Mouse (Mus musculus): ENCODE measurements at regions not wholly inside any gene's neighbourhood (a gene's known extent, or its start where the extent isn't known, plus 50 kb on each side); places are given as distances from the start of the nearest gene placed in this dataset.

DNA sequence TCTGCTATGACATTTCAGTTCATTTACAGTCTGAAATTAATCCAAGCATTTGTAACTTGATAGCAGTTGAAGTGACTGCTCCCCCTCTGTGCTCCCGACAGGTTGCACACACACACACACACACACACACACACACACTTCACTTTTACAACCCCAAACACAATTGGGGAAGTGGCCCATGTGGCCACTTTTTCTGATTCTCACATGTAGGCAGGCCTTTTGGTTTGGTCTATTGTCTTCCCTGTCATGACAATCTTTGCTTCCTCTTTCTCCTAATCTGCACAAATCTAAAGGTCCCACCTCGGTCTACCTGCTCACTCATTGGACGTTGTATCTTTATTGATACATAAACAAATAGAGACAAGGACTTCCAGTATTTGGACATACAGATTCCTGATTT, 79.6 kb upstream of the Gorab start:
- H3K9ac ChIP-seq: no peak overlapping the region

DNA sequence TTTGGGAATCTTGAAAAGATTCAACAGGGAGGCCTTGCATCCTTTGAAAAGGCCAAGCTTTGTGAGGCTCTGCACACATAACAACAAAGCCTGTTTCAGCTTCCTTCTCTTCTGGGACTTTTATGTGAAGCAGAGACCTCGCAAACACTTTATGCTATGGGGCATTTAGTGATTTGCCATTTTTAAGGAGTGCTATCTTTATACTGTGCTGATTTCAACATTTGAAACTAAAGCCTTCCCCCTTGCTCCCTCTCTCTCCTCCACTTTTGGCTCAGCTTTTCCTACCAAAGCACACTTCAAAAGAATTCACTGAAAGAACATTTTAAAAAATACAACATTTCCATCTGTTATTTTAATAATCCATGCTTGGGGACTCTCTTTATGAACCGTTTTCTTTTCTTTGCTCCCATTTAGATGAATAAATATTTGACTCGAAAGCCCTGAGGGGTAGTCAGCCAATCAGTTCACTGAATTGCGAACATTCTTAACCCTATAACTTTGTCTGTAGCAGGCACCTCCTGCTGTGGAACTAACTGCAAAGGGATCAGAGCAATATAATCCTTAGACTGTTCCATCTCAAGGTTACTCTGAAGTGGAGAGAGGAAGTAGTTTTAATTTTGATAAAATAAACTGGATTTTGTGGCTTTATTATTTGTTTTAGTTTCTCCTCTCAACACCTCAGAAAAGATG, 74.2 kb upstream of the Gorab start:
- ATAC-seq (ENCODE audit: extremely low read depth, insufficient number of reproducible peaks, low FRiP score, low TSS enrichment): no peak
- Histone ChIP-seq H3K9ac (no peak overlapping the region), H3K4me1 (no peaks in the 10 kb centered on the region), H3K27me3 (replicated peaks) (no peaks in the 10 kb centered on the region), H3K4me2 (no peak overlapping the region), H3K27ac (replicated peaks) (no peak overlapping the region), H3K4me3 (no peak overlapping the region), H3K9me3 (no peaks in the 10 kb centered on the region), H3K36me3 (no peaks in the 10 kb centered on the region)
- 66% methylated on average over 4 of the region's 4 CpGs for WGBS

More for the DNA sequence above, 79.6 kb upstream of the Gorab start:
- Histone ChIP-seq H3K27me3 (replicated peaks) (no peaks in the 10 kb centered on the region), H3K4me1 (no peaks in the 10 kb centered on the region), H3K9me3 (no peaks in the 10 kb centered on the region; the same call in 1 of the 2 replicates), H3K36me3 (no peaks in the 10 kb centered on the region), H3K27ac (replicated peaks) (no peak overlapping the region), H3K4me2 (no peak overlapping the region), H3K4me3 (no peak overlapping the region)
- ATAC-seq (ENCODE audit: extremely low read depth, insufficient number of reproducible peaks, low FRiP score, low TSS enrichment): no peak
- WGBS: 66% methylated on average over 3 of the region's 3 CpGs

DNA sequence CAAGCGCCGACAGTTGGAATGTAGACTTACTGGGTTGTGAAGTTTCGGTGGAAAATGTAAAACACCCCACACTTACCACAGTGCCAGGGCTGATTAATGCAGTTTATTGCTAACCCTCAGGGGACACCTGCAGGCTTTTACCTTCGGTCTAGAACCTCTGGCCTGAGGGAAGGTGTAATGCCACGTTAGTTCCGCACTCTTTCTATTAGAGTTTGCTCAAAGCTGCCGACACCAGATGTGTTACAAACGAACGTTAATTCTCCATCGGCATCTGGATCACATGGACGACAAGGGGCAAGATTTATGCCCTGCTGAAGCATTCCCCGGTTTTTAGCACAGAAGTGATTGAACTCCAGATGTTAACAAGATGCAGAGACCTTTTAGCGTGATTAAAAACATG, 57.7 kb upstream of the Gorab start:
- no peaks in the 10 kb centered on the region for H3K27me3 ChIP-seq (replicated peaks)
- WGBS: 82% methylated on average over 13 of the region's 13 CpGs
- no peak for ATAC-seq (ENCODE audit: extremely low read depth, insufficient number of reproducible peaks, low FRiP score, low TSS enrichment)
- H3K4me3 ChIP-seq: no peak overlapping the region
- no peak overlapping the region for H3K27ac ChIP-seq (replicated peaks)
- H3K4me2 ChIP-seq: no peak overlapping the region
- no peak overlapping the region for H3K9ac ChIP-seq
- H3K36me3 ChIP-seq: no peaks in the 10 kb centered on the region
- H3K4me1 ChIP-seq: no peaks in the 10 kb centered on the region
- no peaks in the 10 kb centered on the region for H3K9me3 ChIP-seq

DNA sequence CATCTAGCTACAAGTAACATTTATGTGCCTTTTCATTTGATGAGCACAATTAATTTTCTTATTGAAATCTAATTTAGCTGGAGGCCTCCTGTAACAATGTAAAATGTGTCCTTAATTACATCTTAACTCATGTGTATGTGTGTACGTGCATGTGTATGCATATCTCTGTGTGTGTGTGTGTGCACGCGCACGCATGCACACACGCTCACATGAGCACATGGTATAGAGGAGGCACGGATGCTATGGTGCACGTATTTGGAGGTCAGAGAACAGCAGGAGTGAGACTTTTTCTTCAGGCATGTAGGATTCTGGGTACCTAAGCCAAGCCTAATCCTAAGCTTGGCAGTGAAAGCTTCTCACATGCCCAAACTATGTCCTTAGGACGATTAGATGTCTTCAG, 52.9 kb upstream of the Gorab start:
- Histone ChIP-seq H3K27ac (replicated peaks) (no peak overlapping the region), H3K4me2 (no peak overlapping the region), H3K4me1 (no peaks in the 10 kb centered on the region), H3K27me3 (replicated peaks) (no peaks in the 10 kb centered on the region), H3K36me3 (no peaks in the 10 kb centered on the region), H3K9me3 (no peaks in the 10 kb centered on the region), H3K9ac (no peak overlapping the region), H3K4me3 (no peak overlapping the region)
- ATAC-seq (ENCODE audit: extremely low read depth, insufficient number of reproducible peaks, low FRiP score, low TSS enrichment): no peak
- 84% methylated on average over 8 of the region's 8 CpGs for WGBS

All from heart, embryonic 13.5 days (tissue).